Mouse (Mus musculus) CH12.LX (cell line): ENCODE results near the gene Lgi1. TPM values are rescaled to one million over a fixed set of nuclear protein-coding genes. Genes with fewer than 3 reads are reported as not detected.

ENCODE experiments used
- DNase-seq: peaks from one replicate; pipeline ENCODE4 v3.0.0-alpha.2; 2013; ENCODE audit errors: extremely low read depth
- H3K27ac ChIP-seq: 2 replicates; pipeline ENCODE4 v1.5.1; 2012; ENCODE audit warnings: low read depth, mild to moderate bottlenecking, control low read depth, moderate library complexity; ENCODE audit not compliant: insufficient read depth
- H3K27me3 ChIP-seq: replicated peaks from 2 replicates; pipeline ENCODE3; 2012; ENCODE audit warnings: inconsistent platforms
- H3K36me3 ChIP-seq, 2 experiments: replicated peaks in 1 of 2; 2 replicates each; pipeline versions ENCODE3 to v1.6.1; 2012; ENCODE audit warnings: inconsistent platforms in 1 of 2, low read length in 1 of 2, mild to moderate bottlenecking in 1 of 2, mixed read lengths in 1 of 2, moderate library complexity in 1 of 2; ENCODE audit not compliant: control insufficient read depth in 1 of 2, insufficient read depth in 1 of 2
- H3K4me1 ChIP-seq, 2 experiments: 2 replicates each; pipeline ENCODE4 v1.6.1; 2012; ENCODE audit warnings: inconsistent platforms in 1 of 2, moderate library complexity in 1 of 2; ENCODE audit not compliant: insufficient read depth in 2 of 2, control insufficient read depth in 1 of 2
- H3K4me2 ChIP-seq: 2 replicates; pipeline ENCODE4 v1.6.1; 2012; ENCODE audit warnings: low read depth, mild to moderate bottlenecking, control low read depth; ENCODE audit not compliant: poor library complexity, insufficient read depth, severe bottlenecking
- H3K4me3 ChIP-seq, 3 experiments: fragments of 150-350 bp in 1 of 3; sonication (generic) in 1 of 3; replicated peaks in 1 of 3; 2 replicates each; pipeline versions ENCODE3 to v1.5.1; 2011 to 2012; ENCODE audit warnings: low read depth in 2 of 3, low read length in 2 of 3, mild to moderate bottlenecking in 2 of 3, moderate library complexity in 2 of 3, control low read depth in 1 of 3, improper control_type of control experiment in 1 of 3, inconsistent platforms in 1 of 3, mixed read lengths in 1 of 3; ENCODE audit not compliant: poor library complexity in 1 of 3
- H3K79me2 ChIP-seq: replicated peaks from 2 replicates; pipeline ENCODE4 v1.6.1; 2012; ENCODE audit warnings: mild to moderate bottlenecking, moderate library complexity; ENCODE audit not compliant: control insufficient read depth, poor library complexity, insufficient read depth, severe bottlenecking; ENCODE audit errors: extremely low read depth
- H3K9ac ChIP-seq: 2 replicates; pipeline ENCODE4 v1.6.1; 2012; ENCODE audit warnings: low read depth, mild to moderate bottlenecking, control low read depth, moderate library complexity; ENCODE audit not compliant: insufficient read depth
- H3K9me3 ChIP-seq: replicated peaks from 2 replicates; pipeline ENCODE3; 2012; ENCODE audit warnings: low read length, inconsistent platforms, mixed read lengths
- BHLHE40 ChIP-seq: IDR thresholded peaks from 2 replicates; pipeline ENCODE4 v1.6.1; 2011; ENCODE audit warnings: mild to moderate bottlenecking, low read depth, low read length, improper control_type of control experiment
- CHD2 ChIP-seq: IDR thresholded peaks from 2 replicates; pipeline ENCODE4 v1.6.1; 2011; ENCODE audit warnings: low read length, improper control_type of control experiment
- CTCF ChIP-seq, 2 experiments: IDR thresholded peaks in 1 of 2; conservative IDR thresholded peaks in 1 of 2; 2 replicates each; pipeline ENCODE4 v1.5.1; 2011 to 2012; ENCODE audit warnings: low read depth in 2 of 2, low read length in 2 of 2, improper control_type of control experiment in 1 of 2, inconsistent platforms in 1 of 2, mild to moderate bottlenecking in 1 of 2, moderate library complexity in 1 of 2
- E2F4 ChIP-seq: IDR thresholded peaks from 2 replicates; pipeline ENCODE4 v1.6.1; 2011; ENCODE audit warnings: low read depth, low read length, improper control_type of control experiment; ENCODE audit not compliant: insufficient replicate concordance
- ELF1 ChIP-seq: IDR thresholded peaks from 2 replicates; pipeline ENCODE4 v1.6.1; 2014; ENCODE audit warnings: low read depth, mild to moderate bottlenecking, inconsistent platforms, low read length, improper control_type of control experiment
- EP300 ChIP-seq: IDR thresholded peaks from 2 replicates; pipeline ENCODE4 v1.6.1; 2011; ENCODE audit warnings: low read length, improper control_type of control experiment
- GABPA ChIP-seq: IDR thresholded peaks from 2 replicates; pipeline ENCODE4 v1.6.1; 2012; ENCODE audit warnings: low read depth, low read length, improper control_type of control experiment, inconsistent platforms; ENCODE audit not compliant: insufficient replicate concordance
- IRF4 ChIP-seq: IDR thresholded peaks from 2 replicates; pipeline ENCODE4 v1.6.1; 2014; ENCODE audit warnings: low read depth, mild to moderate bottlenecking, inconsistent platforms, low read length, improper control_type of control experiment
- JUN ChIP-seq: IDR thresholded peaks from 2 replicates; pipeline ENCODE4 v1.6.1; 2011; ENCODE audit warnings: low read depth, mild to moderate bottlenecking, low read length, improper control_type of control experiment, moderate library complexity; ENCODE audit not compliant: insufficient read depth
- JUND ChIP-seq: conservative IDR thresholded peaks from 2 replicates; pipeline ENCODE4 v1.6.1; 2011; ENCODE audit warnings: low read depth, low read length, improper control_type of control experiment
- KAT2A ChIP-seq: IDR thresholded peaks from 2 replicates; pipeline ENCODE4 v1.6.1; 2012; ENCODE audit warnings: low read length, improper control_type of control experiment, inconsistent platforms; ENCODE audit not compliant: insufficient replicate concordance
- MAX ChIP-seq: IDR thresholded peaks from 2 replicates; pipeline ENCODE4 v1.6.1; 2011; ENCODE audit warnings: low read length, improper control_type of control experiment
- MEF2A ChIP-seq: IDR thresholded peaks from 2 replicates; pipeline ENCODE4 v1.6.1; 2014; ENCODE audit warnings: low read depth, mild to moderate bottlenecking, inconsistent platforms, low read length, improper control_type of control experiment, borderline replicate concordance
- MXI1 ChIP-seq: IDR thresholded peaks from 2 replicates; pipeline ENCODE4 v1.6.1; 2011; ENCODE audit warnings: mild to moderate bottlenecking, low read depth, low read length, improper control_type of control experiment
- MYC ChIP-seq: IDR thresholded peaks from 2 replicates; pipeline ENCODE4 v1.6.1; 2011; ENCODE audit warnings: low read depth, mild to moderate bottlenecking, improper control_type of control experiment, low read length
- NRF1 ChIP-seq: IDR thresholded peaks from 2 replicates; pipeline ENCODE4 v1.6.1; 2014; ENCODE audit warnings: low read depth, mild to moderate bottlenecking, inconsistent platforms, low read length, improper control_type of control experiment, moderate library complexity
- PAX5 ChIP-seq: IDR thresholded peaks from 2 replicates; pipeline ENCODE4 v1.6.1; 2012; ENCODE audit warnings: low read length, inconsistent platforms, mixed read lengths
- POLR2A ChIP-seq: IDR thresholded peaks from 2 replicates; pipeline ENCODE4 v1.6.1; 2011; ENCODE audit warnings: low read depth, mild to moderate bottlenecking, improper control_type of control experiment, low read length
- SMC3 ChIP-seq: IDR thresholded peaks from 2 replicates; pipeline ENCODE4 v1.6.1; 2011; ENCODE audit warnings: low read depth, low read length, improper control_type of control experiment
- UBTF ChIP-seq: IDR thresholded peaks from 2 replicates; pipeline ENCODE4 v1.6.1; 2012; ENCODE audit warnings: low read depth, mild to moderate bottlenecking, inconsistent platforms, low read length, improper control_type of control experiment, moderate library complexity
- USF1 ChIP-seq: IDR thresholded peaks from 2 replicates; pipeline ENCODE4 v1.6.1; 2014; ENCODE audit warnings: low read depth, mild to moderate bottlenecking, inconsistent platforms, low read length, improper control_type of control experiment
- USF2 ChIP-seq: conservative IDR thresholded peaks from 2 replicates; pipeline ENCODE4 v1.6.1; 2011; ENCODE audit warnings: low read depth, low read length, improper control_type of control experiment
- ZC3H11A ChIP-seq: IDR thresholded peaks from 2 replicates; pipeline ENCODE4 v1.6.1; 2012; ENCODE audit warnings: low read depth, mild to moderate bottlenecking, inconsistent platforms, low read length, improper control_type of control experiment
- ZMIZ1 ChIP-seq: IDR thresholded peaks from 2 replicates; pipeline ENCODE4 v1.6.1; 2012; ENCODE audit warnings: low read depth, mild to moderate bottlenecking, inconsistent platforms, low read length, improper control_type of control experiment
- ZNF384 ChIP-seq: IDR thresholded peaks from 2 replicates; pipeline ENCODE4 v1.6.1; 2012; ENCODE audit warnings: low read depth, low read length, improper control_type of control experiment, inconsistent platforms
- dilution Hi-C: fragments of 300-500 bp; cut with MboI; formaldehyde crosslinking; loops from 2 replicates; pipeline ENCODE4 v1.14.3; 2020; ENCODE audit warnings: low sequenced_read_pairs; ENCODE audit not compliant: extremely low pct_unique_long_range_greater_than_20kb, extremely low pct_ligation_motif_present
- in situ Hi-C: fragments of 300-500 bp; cut with MboI; formaldehyde crosslinking; loops from 3 replicates; pipeline ENCODE4 v1.14.3; 2019; ENCODE audit warnings: low sequenced_read_pairs, low pct_ligation_motif_present, low pct_unique_long_range_greater_than_20kb, mixed read lengths
- polyA plus RNA-seq: library from polyadenylated mRNA; unstranded; fragments of >175 nt; gene quantifications from 2 replicates; pipeline ENCODE4 v1.2.1, GENCODE M21; 2012; ENCODE audit warnings: low read depth; ENCODE audit not compliant: insufficient read length
- total RNA-seq, 2 experiments: library from RNA; depleted of rRNA; stranded (reverse); fragments of 300-350 nt in 1 of 2; fragments of >200 nt in 1 of 2; gene quantifications; 2 replicates each; pipeline ENCODE4 v1.2.3; 2012 to 2014

Gene Lgi1
- total and polyA plus RNA-seq, 3 experiments: 0.20 TPM; not detected in 2

- peaks cover 4% of the 10 kb centered on the region for H3K9me3 ChIP-seq
- dilution Hi-C loops: no loop called here
- H3K4me3 ChIP-seq: peak overlapping the region in 1 of 3 experiments; percentile 51
- TF ChIP-seq EP300: no peak
- TF ChIP-seq POLR2A: no peak
- TF ChIP-seq CHD2: no peak
- TF ChIP-seq JUN: no peak
- no peak for TF ChIP-seq NRF1
- TF ChIP-seq MXI1: no peak
- TF ChIP-seq MYC: no peak
- no peak for TF ChIP-seq GABPA
- no peak for TF ChIP-seq SMC3
- TF ChIP-seq CTCF (conservative IDR thresholded peaks at IDR 0.05 in 1 of 2, IDR thresholded peaks at IDR 0.05 in 1 of 2; ENCODE audit: low read depth in 2 of 2, low read length in 2 of 2): no peak
- no peak for TF ChIP-seq ZMIZ1
- TF ChIP-seq, all 38 proteins: peak for 0
- DNase-seq: no peak
- H3K9ac ChIP-seq: no peak overlapping the region
- H3K4me1 ChIP-seq: peaks cover 0 to 15% of the 10 kb centered on the region in 2 experiments; a peak in 2 of 4 replicates
- H3K27ac ChIP-seq: no peak overlapping the region
- no peaks in the 10 kb centered on the region for H3K79me2 ChIP-seq
- H3K4me2 ChIP-seq: no peak overlapping the region
- no peaks in the 10 kb centered on the region for H3K27me3 ChIP-seq
- no peaks in the 10 kb centered on the region for H3K36me3 ChIP-seq
- in situ Hi-C loops: no loop called here
Measured at GRCm38 (mm10) chr19:38325029-38325398, 60.7 kb downstream of the Lgi1 start.

- Histone ChIP-seq H3K4me2 (no peak overlapping the region), H3K4me1 (peaks cover 0 to 15% of the 10 kb centered on the region in 2 experiments; a peak in 2 of 4 replicates), H3K27me3 (no peaks in the 10 kb centered on the region), H3K9ac (no peak overlapping the region), H3K9me3 (peaks cover 4% of the 10 kb centered on the region), H3K4me3 (peak overlapping the region in 1 of 3 experiments; percentile 51), H3K36me3 (no peaks in the 10 kb centered on the region), H3K27ac (no peak overlapping the region), H3K79me2 (no peaks in the 10 kb centered on the region)
- dilution Hi-C loops (no loop called here), in situ Hi-C loops (no loop called here)
- TF ChIP-seq ELF1: peak; percentile 65
- no peak for TF ChIP-seq USF2
- DNase-seq: peak; percentile 72
Measured at GRCm38 (mm10) chr19:38325854-38326253, 61.5 kb downstream of the Lgi1 start.

GRCm38 (mm10) chr19:38327002-38327401, 62.7 kb downstream of the Lgi1 start:
- H3K4me3 ChIP-seq: no peak overlapping the region
- dilution Hi-C loops: no loop called here
- H3K9me3 ChIP-seq: peaks cover 4% of the 10 kb centered on the region
- in situ Hi-C loops: no loop called here
- no peak overlapping the region for H3K27ac ChIP-seq
- no peak for DNase-seq
- no peaks in the 10 kb centered on the region for H3K79me2 ChIP-seq
- no peaks in the 10 kb centered on the region for H3K27me3 ChIP-seq
- H3K36me3 ChIP-seq: no peaks in the 10 kb centered on the region
- no peak overlapping the region for H3K4me2 ChIP-seq
- TF ChIP-seq JUND (no peak), ZC3H11A (no peak), BHLHE40 (no peak), PAX5 (no peak), UBTF (no peak), NRF1 (no peak), E2F4 (no peak), ZNF384 (no peak), USF1 (no peak), MEF2A (no peak), IRF4 (no peak), KAT2A (no peak), JUN (no peak), GABPA (no peak), CTCF (conservative IDR thresholded peaks at IDR 0.05 in 1 of 2, IDR thresholded peaks at IDR 0.05 in 1 of 2; ENCODE audit: low read depth in 2 of 2, low read length in 2 of 2) (no peak), MAX (no peak)
- H3K9ac ChIP-seq: no peak overlapping the region
- H3K4me1 ChIP-seq: peaks cover 0 to 15% of the 10 kb centered on the region in 2 experiments; a peak in 2 of 4 replicates
